Mouse (Mus musculus) heart, postnatal 36 days (tissue): ENCODE measurements around the gene Spr. TPM values are rescaled to one million over a fixed set of nuclear protein-coding genes. Genes with fewer than 3 reads are reported as not detected.
"Not testable (repeated sequence)": the region's sequence is repeated elsewhere in the genome, so short reads cannot be mapped to it uniquely, and the experiment has no call there.

Source experiments
- DNase-seq, 2 experiments: peaks; one replicate each; pipeline ENCODE4 v3.0.0; 2021 to 2022
- intact Hi-C: fragments of 180-260 bp; cut with DNase I; formaldehyde crosslinking; loops from one replicate; pipeline ENCODE4 v1.15.1; 2025
- total RNA-seq, 2 experiments: library from RNA; stranded (reverse); gene quantifications; 2 replicates each; pipeline ENCODE4 v1.2.3; 2021

The Spr gene
- total RNA-seq, 2 experiments from 2014 or later: 82.3 to 83.8 TPM

- intact Hi-C loops: loop anchor here (2.0 to 10.0 kb wide), 3 partner anchors 18 to 552 kb away; no protein-coding TSS in a partner anchor
- DNase-seq: not testable (repeated sequence)
These were observed 782 bp downstream of the Spr start for GRCm38 (mm10) chr6:85136784-85137183.

- peak; percentile 21 to 28 for DNase-seq
- intact Hi-C loops: loop anchor here (10.0 kb wide), 1 partner anchor 548 kb away; no protein-coding TSS in a partner anchor
These were observed 4.8 kb downstream of the Spr start for GRCm38 (mm10) chr6:85132794-85133193.

DNA sequence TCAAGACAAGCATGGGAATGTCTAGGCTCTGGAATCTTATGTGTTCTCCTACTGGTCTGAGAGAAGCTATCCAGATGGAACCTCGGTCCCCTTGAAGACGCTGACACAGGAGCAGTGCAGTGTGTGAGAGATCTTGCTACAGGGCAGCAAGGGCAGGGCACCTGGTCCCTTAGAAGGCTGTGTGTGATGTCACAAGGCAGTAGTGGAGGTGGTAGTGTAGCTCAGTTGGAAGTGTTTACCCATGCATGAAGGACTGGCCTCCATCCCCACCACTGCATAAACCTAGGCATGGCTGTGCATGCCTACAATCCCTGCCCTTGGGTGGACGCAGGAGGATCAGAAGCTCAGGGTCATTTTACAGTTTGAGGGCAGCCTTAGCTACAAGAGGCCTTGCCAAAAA is 5.3 kb downstream of the Spr start:
- intact Hi-C loops: loop anchor here (10.0 kb wide), 1 partner anchor 547 kb away; no protein-coding TSS in a partner anchor
- DNase-seq: not testable (repeated sequence)

DNA sequence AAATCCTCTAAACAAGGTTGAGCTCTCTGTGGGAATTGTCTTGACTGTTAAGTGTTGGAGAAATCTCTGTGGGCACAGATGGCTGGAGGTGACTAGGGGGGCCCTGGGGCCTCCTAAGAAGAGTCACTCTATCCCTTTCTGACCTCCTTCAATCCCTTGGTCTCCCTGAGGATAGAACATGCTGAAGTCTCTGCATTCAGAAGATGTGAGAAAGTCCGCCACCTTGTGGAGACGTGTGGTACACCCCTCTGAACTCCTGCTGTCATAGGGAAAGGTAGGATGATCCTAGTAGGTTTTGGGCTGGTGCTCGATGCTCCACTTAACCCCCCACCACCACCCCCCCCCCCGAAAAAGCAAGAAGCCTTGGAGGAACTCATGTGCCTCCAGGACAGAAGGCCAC is 5.9 kb downstream of the Spr start:
- intact Hi-C loops: loop anchor here (1.0 to 10.0 kb wide), 2 partner anchors 95 to 547 kb away; no protein-coding TSS in a partner anchor

DNA sequence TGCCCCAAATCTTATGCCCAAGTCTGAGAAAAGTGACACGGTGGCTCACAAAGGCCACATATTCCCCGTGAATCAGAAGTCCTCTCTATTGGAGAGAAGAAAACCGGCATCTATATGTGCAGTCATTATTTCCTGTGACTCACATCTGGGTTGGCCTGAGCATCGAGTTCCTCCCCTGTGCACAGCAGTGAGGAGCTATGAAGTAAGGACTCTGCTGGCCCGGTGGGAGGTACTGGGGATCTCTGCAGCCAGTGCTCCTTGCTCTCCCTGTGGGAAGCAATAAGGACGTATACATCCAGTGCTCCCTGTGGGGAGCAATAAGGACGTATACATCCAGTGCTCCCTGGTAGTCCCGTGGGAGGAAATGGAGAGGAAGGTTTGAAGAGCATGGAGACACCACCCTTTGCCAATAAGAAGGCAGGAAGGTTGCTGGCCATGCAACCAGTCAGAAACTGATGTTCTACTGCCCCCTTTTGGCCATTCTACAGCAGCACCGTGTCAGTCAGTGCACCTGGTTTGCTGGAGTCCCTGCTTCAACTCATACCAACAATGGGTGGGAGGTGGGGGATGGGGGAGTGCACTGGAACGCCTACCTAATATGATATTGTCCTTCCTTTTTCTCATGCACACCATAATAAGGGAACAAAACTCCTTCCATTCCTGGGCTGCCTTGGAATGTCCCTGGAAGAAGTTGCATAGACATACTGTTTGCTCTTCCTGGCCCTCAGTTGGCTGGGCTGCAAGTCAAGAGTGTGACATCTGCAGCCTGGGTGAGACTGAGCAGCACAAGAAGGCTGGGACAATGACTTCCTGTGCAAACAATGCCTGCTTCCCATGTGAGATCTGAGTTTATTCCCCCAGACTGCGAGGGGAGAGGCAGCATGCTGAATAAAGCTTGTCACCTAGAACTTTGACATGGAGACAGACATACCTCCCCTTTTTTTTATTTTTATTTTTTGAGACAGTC is 19.7 kb downstream of the Spr start:
- intact Hi-C loops: loop anchor here (1.0 to 5.0 kb wide), 2 partner anchors 81 to 201 kb away; no protein-coding TSS in a partner anchor
- peak; percentile 44 to 50 for DNase-seq

More for the DNA sequence above, 5.9 kb downstream of the Spr start:
- DNase-seq: peak; percentile 68 to 80

DNA sequence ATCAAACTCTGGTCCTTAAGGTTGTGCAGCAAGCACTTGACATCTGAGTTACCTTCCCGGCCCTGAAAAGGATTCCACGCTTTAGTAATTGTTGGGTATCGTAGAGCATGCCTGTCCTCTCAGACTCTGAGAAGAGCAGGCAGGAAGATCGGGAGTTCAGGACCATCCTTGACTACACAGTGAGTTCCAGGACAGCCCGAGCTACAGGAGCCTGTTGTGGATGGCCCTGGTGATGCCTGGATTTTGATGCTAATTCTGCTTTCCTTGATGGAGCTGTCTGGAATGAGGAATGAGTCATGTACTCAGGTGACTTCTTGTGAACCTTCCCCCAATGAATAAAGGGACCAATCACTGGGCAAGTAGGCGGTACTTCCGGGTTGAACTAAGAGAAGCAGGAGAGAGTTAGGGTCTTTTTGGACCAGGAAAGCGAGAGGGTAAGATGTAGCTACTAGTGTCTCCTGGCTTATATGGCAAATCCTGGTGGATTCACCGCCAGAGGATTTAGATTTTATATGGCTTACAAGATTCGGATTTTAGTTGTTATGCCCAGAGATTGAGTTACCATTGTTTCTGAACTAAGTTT is 32.4 kb downstream of the Spr start:
- intact Hi-C loops: no loop called here
- DNase-seq: no peak

DNA sequence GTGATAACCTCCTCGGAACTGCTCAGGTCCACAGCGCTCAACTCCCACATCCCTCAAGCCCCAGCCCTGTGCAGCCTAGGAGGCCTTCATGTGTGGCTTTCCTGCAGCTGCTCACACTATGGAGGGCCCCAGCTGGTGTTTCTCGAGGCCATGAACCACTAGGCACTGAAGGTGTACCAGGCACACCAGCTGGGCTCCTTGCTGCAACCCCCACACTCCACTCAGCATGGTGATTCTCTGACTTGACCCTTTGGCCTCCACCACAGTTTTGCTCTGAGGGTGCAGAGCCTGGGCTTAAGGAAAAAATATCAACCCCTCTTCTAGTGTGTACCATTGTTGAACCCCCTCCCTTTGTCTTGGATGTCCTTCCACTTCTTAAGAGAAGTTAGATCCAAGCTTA is 34.2 kb downstream of the Spr start:
- no peak for DNase-seq
- intact Hi-C loops: no loop called here

GRCm38 (mm10) chr6:85096441-85096840 is 41.1 kb downstream of the Spr start:
- DNase-seq: no peak
- intact Hi-C loops: no loop called here

DNA sequence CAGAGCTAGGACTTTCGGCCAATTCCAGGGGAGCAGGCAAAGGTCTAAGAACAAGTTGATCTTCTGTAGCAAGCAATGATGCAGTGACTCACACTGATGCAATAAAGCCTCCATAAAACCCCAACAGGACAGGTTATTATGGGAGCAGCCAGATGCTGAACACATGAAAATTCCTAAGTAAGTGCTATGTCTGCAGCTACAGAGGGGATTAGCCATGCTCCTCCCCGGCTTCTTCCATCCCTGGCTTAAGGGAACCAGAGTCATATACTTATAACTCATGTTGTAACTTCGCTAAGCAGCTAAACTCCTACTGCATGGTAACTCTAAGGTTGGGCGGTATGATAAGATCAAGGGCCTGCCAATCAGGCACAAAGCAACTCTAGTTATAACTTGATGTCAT is 50.1 kb downstream of the Spr start:
- intact Hi-C loops: no loop called here
- DNase-seq: no peak

DNA sequence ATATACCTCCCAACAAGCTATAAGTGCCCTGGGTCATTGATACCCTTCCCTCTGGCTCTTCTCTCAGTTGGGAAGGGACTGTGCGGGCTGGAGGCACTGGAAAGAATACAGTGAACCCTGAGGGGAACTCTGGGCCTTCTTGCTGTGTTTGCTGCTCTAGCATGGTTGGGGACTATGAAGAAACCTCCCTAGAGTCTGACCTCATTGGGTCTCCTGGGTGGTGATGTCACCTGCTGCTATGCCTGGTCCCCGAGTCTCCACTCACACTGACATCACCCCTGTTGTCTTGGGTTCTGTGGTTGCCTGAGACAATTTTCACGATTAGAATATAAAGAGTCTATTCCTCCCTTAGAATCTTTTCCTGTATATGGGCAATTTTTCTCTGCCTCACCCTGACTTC is 50.9 kb downstream of the Spr start:
- intact Hi-C loops: no loop called here
- peak in 1 of 2 experiments; percentile 3 for DNase-seq

Other genes starting within 250 kb of the Spr start
- 10 to 100 TPM; 20.6 to 21.4 TPM for gene Exoc6b, start 68.3 kb downstream of the Spr start, total RNA-seq
- gene Emx1, start 49.7 kb upstream of the Spr start, total RNA-seq: not detected
- 1 to 10 TPM; 3.4 to 4.1 TPM for gene Sfxn5, start 195.7 kb upstream of the Spr start, total RNA-seq
- 10 to 100 TPM; 65.0 to 67.0 TPM for gene Rab11fip5, start 236.9 kb upstream of the Spr start, total RNA-seq